Mouse (Mus musculus): Measurements from ENCODE around the gene Syne1. TPM values are rescaled to one million over a fixed set of nuclear protein-coding genes. Genes with fewer than 3 reads are reported as not detected.
A peak's percentile ranks its signal among the peaks of the same experiment; 100 is the strongest.

The Syne1 gene
- total and polyA plus RNA-seq, 2 experiments from 2014 or later = 18.7 to 93.3 TPM

- Histone ChIP-seq H3K4me1 (ENCODE audit: insufficient read depth, low read length) (no peaks in the 10 kb centered on the region), H3K4me2 (ENCODE audit: low read depth, low read length) (no peak overlapping the region), H3K4me3 (ENCODE audit: low read length) (no peak overlapping the region), H3K36me3 (ENCODE audit: insufficient read depth, low read length) (no peaks in the 10 kb centered on the region), H3K9ac (replicated peaks; ENCODE audit: low read length) (no peak overlapping the region), H3K27me3 (ENCODE audit: insufficient read depth, low read length) (no peaks in the 10 kb centered on the region), H3K27ac (no peak overlapping the region), H3K9me3 (ENCODE audit: low read length) (no peaks in the 10 kb centered on the region)
- no peak for TF ChIP-seq CTCF (IDR thresholded peaks at IDR 0.05; ENCODE audit: low read depth)
- WGBS = 80% methylated on average over 3 of the region's 3 CpGs
- no peak for DNase-seq (ENCODE audit: low spot score)
- no peak for ATAC-seq
Observed at GRCm38 (mm10) chr10:5205977-5206376, 345.3 kb downstream of the Syne1 start.

DNA sequence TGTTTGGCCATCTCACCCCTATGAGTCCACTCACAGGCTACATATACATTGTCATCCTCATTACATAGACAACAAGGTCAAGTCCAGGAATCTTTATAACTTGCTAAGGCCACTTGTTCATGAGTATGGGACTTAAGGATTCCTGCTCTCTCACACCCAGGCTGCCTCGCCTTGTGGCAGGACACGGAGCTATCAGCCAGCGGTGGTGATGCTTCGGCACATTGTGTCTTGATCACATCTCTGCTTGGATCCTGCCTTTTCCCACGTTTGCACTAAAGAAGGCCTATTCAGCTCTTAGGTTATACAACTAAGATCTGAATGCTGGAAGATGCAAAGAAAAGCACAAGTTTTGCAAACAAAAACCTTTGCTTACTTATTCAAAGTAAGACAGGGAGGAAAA lies 345.7 kb downstream of the Syne1 start:
- DNase-seq (ENCODE audit: low spot score) (no peak), ATAC-seq (no peak)
- Histone ChIP-seq H3K36me3 (ENCODE audit: insufficient read depth, low read length) (no peaks in the 10 kb centered on the region), H3K9ac (replicated peaks; ENCODE audit: low read length) (no peak overlapping the region), H3K4me3 (ENCODE audit: low read length) (no peak overlapping the region), H3K4me2 (ENCODE audit: low read depth, low read length) (no peak overlapping the region), H3K9me3 (ENCODE audit: low read length) (no peaks in the 10 kb centered on the region), H3K27me3 (ENCODE audit: insufficient read depth, low read length) (no peaks in the 10 kb centered on the region), H3K27ac (no peak overlapping the region), H3K4me1 (ENCODE audit: insufficient read depth, low read length) (no peaks in the 10 kb centered on the region)
- 85% methylated on average over 5 of the region's 5 CpGs for WGBS
- no peak for TF ChIP-seq CTCF (IDR thresholded peaks at IDR 0.05; ENCODE audit: low read depth)

- no peak overlapping the region for H3K4me2 ChIP-seq (ENCODE audit: low read depth, low read length)
- no peak overlapping the region for H3K4me3 ChIP-seq (ENCODE audit: low read length)
- DNase-seq (ENCODE audit: low spot score) = peak; percentile 56
- peak; percentile 83 for ATAC-seq
- no peaks in the 10 kb centered on the region for H3K27me3 ChIP-seq (ENCODE audit: insufficient read depth, low read length)
- H3K9ac ChIP-seq (replicated peaks; ENCODE audit: low read length) = no peak overlapping the region
- H3K36me3 ChIP-seq (ENCODE audit: insufficient read depth, low read length) = no peaks in the 10 kb centered on the region
- H3K9me3 ChIP-seq (ENCODE audit: low read length) = no peaks in the 10 kb centered on the region
- TF ChIP-seq CTCF (IDR thresholded peaks at IDR 0.05; ENCODE audit: low read depth) = no peak
- 50% methylated on average over 10 of the region's 10 CpGs for WGBS
- H3K27ac ChIP-seq = peak overlapping the region; percentile 32
- no peaks in the 10 kb centered on the region for H3K4me1 ChIP-seq (ENCODE audit: insufficient read depth, low read length)
Observed at GRCm38 (mm10) chr10:5203837-5204236, 347.4 kb downstream of the Syne1 start.

DNA sequence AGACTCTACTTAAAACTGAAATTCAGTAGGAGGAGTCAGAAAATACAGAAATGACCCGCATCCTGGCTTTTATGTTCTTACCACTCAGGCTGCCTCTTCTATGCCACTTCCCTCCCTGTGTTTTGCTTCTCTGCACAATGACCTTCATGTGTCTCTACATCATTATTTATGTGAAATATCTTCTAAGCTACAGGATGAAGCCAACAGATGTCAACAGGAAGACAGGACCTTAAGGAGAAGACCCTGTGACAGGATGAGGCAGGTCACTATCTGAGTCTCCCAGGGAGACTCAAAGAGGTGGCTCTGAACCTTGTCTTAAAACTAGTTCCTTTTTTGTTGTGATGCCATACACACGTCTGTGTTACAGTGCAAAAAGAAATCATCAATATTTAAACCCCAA lies 353.9 kb downstream of the Syne1 start:
- DNase-seq (ENCODE audit: low spot score) (no peak), ATAC-seq (no peak)
- no peak overlapping the region for H3K27ac ChIP-seq
- no peak overlapping the region for H3K4me3 ChIP-seq (ENCODE audit: low read length)
- TF ChIP-seq CTCF (IDR thresholded peaks at IDR 0.05; ENCODE audit: low read depth) = no peak
- no peaks in the 10 kb centered on the region for H3K27me3 ChIP-seq (ENCODE audit: insufficient read depth, low read length)
- H3K9me3 ChIP-seq (ENCODE audit: low read length) = no peaks in the 10 kb centered on the region
- H3K9ac ChIP-seq (replicated peaks; ENCODE audit: low read length) = no peak overlapping the region
- no peak overlapping the region for H3K4me2 ChIP-seq (ENCODE audit: low read depth, low read length)
- no peaks in the 10 kb centered on the region for H3K36me3 ChIP-seq (ENCODE audit: insufficient read depth, low read length)
- WGBS = 81% methylated on average over 2 of the region's 2 CpGs
- peaks cover 3% of the 10 kb centered on the region; the same call in 1 of the 2 replicates for H3K4me1 ChIP-seq (ENCODE audit: insufficient read depth, low read length)

- Histone ChIP-seq H3K9me3 (ENCODE audit: low read length) (no peaks in the 10 kb centered on the region), H3K27me3 (ENCODE audit: insufficient read depth, low read length) (no peaks in the 10 kb centered on the region), H3K27ac (no peak overlapping the region), H3K4me3 (ENCODE audit: low read length) (no peak overlapping the region), H3K4me1 (ENCODE audit: insufficient read depth, low read length) (peaks cover 3% of the 10 kb centered on the region; the same call in 1 of the 2 replicates), H3K36me3 (ENCODE audit: insufficient read depth, low read length) (no peaks in the 10 kb centered on the region), H3K4me2 (ENCODE audit: low read depth, low read length) (no peak overlapping the region), H3K9ac (replicated peaks; ENCODE audit: low read length) (no peak overlapping the region)
- ATAC-seq (no peak), DNase-seq (ENCODE audit: low spot score) (no peak)
- WGBS = 91% methylated on average over 5 of the region's 5 CpGs
- TF ChIP-seq CTCF (IDR thresholded peaks at IDR 0.05; ENCODE audit: low read depth) = no peak
Observed at GRCm38 (mm10) chr10:5196267-5196666, 355.0 kb downstream of the Syne1 start.

DNA sequence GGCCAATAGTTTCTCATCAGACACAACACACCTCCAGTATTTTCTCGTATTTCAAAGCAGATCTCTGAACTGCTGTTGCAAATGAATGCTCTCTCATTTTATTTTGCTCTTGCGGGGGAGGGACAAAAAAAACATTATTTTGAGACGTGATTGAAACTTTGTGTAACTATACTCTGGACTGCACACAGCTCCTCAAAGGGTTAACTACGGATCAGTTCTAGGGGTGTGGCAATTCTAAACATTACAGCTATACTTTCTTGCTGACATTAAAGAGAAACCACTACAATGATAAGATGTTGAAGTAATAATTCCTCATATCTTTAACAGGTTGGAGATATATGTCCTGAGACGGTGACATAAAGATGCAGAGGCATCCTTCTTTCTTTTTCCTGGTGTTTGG lies 356.0 kb downstream of the Syne1 start:
- Histone ChIP-seq H3K4me3 (ENCODE audit: low read length) (peak overlapping the region; percentile 50; the same call in 1 of the 2 replicates), H3K9me3 (ENCODE audit: low read length) (no peaks in the 10 kb centered on the region), H3K4me2 (ENCODE audit: low read depth, low read length) (peak overlapping the region; percentile 77), H3K9ac (replicated peaks; ENCODE audit: low read length) (no peak overlapping the region), H3K27me3 (ENCODE audit: insufficient read depth, low read length) (no peaks in the 10 kb centered on the region), H3K27ac (peak overlapping the region; percentile 15; the same call in 1 of the 2 replicates), H3K4me1 (ENCODE audit: insufficient read depth, low read length) (peaks cover 3% of the 10 kb centered on the region; the same call in 1 of the 2 replicates), H3K36me3 (ENCODE audit: insufficient read depth, low read length) (no peaks in the 10 kb centered on the region)
- no peak; the same call in 1 of the 2 replicates for TF ChIP-seq CTCF (IDR thresholded peaks at IDR 0.05; ENCODE audit: low read depth)
- ATAC-seq (peak; percentile 34), DNase-seq (ENCODE audit: low spot score) (no peak)
- 69% methylated on average over 5 of the region's 5 CpGs for WGBS

GRCm38 (mm10) chr10:5194671-5195234 lies 356.5 kb downstream of the Syne1 start:
- Histone ChIP-seq H3K27ac (peak overlapping the region; percentile 89), H3K9me3 (ENCODE audit: low read length) (no peaks in the 10 kb centered on the region), H3K4me2 (ENCODE audit: low read depth, low read length) (peak overlapping the region; percentile 77), H3K4me3 (ENCODE audit: low read length) (peak overlapping the region; percentile 50), H3K4me1 (ENCODE audit: insufficient read depth, low read length) (peaks cover 3% of the 10 kb centered on the region; the same call in 1 of the 2 replicates), H3K36me3 (ENCODE audit: insufficient read depth, low read length) (no peaks in the 10 kb centered on the region), H3K9ac (replicated peaks; ENCODE audit: low read length) (peak overlapping the region; percentile 61), H3K27me3 (ENCODE audit: insufficient read depth, low read length) (no peaks in the 10 kb centered on the region)
- WGBS = under 1% methylated on average over 13 of the region's 13 CpGs
- ATAC-seq (peak; percentile 98), DNase-seq (ENCODE audit: low spot score) (peak; percentile 84)
- TF ChIP-seq CTCF (IDR thresholded peaks at IDR 0.05; ENCODE audit: low read depth) = peak; percentile 44
